Mouse (Mus musculus): ENCODE measurements at regions not wholly inside any gene's neighbourhood (a gene's known extent, or its start where the extent isn't known, plus 50 kb on each side); places are given as distances from the start of the nearest gene placed in this dataset.

- no peak overlapping the region for H3K4me2 ChIP-seq (ENCODE audit: low read depth, low read length)
- H3K9me3 ChIP-seq (ENCODE audit: control insufficient read depth, low read length) = no peaks in the 10 kb centered on the region
- no peaks in the 10 kb centered on the region for H3K27me3 ChIP-seq (ENCODE audit: control insufficient read depth, insufficient read depth, low read length)
- no peak overlapping the region for H3K27ac ChIP-seq (ENCODE audit: low read depth, low read length)
- no peaks in the 10 kb centered on the region for H3K4me1 ChIP-seq (ENCODE audit: control insufficient read depth, insufficient read depth, low read length)
- WGBS = 75% methylated on average over 9 of the region's 9 CpGs
- no peak for ATAC-seq (ENCODE audit: low read depth)
- H3K9ac ChIP-seq (replicated peaks; ENCODE audit: low read depth, low read length) = no peak overlapping the region
- H3K4me3 ChIP-seq (ENCODE audit: low read depth, low read length) = no peak overlapping the region
- H3K36me3 ChIP-seq (ENCODE audit: control insufficient read depth, insufficient read depth, low read length) = no peaks in the 10 kb centered on the region
These were observed 168.2 kb upstream of the Itga4 start for GRCm38 (mm10) chr2:79086857-79087578.

GRCm38 (mm10) chr2:79087600-79088205, 167.5 kb upstream of the Itga4 start:
- Histone ChIP-seq H3K9me3 (ENCODE audit: control insufficient read depth, low read length) (no peaks in the 10 kb centered on the region), H3K9ac (replicated peaks; ENCODE audit: low read depth, low read length) (no peak overlapping the region), H3K4me3 (ENCODE audit: low read depth, low read length) (no peak overlapping the region), H3K4me2 (ENCODE audit: low read depth, low read length) (no peak overlapping the region), H3K27me3 (ENCODE audit: control insufficient read depth, insufficient read depth, low read length) (no peaks in the 10 kb centered on the region), H3K27ac (ENCODE audit: low read depth, low read length) (no peak overlapping the region), H3K4me1 (ENCODE audit: control insufficient read depth, insufficient read depth, low read length) (no peaks in the 10 kb centered on the region), H3K36me3 (ENCODE audit: control insufficient read depth, insufficient read depth, low read length) (no peaks in the 10 kb centered on the region)
- ATAC-seq (ENCODE audit: low read depth) = no peak
- WGBS = 71% methylated on average over 9 of the region's 9 CpGs

GRCm38 (mm10) chr2:79090273-79090672, 165.0 kb upstream of the Itga4 start:
- ATAC-seq (ENCODE audit: low read depth) = no peak
- Histone ChIP-seq H3K36me3 (ENCODE audit: control insufficient read depth, insufficient read depth, low read length) (no peaks in the 10 kb centered on the region), H3K9ac (replicated peaks; ENCODE audit: low read depth, low read length) (no peak overlapping the region), H3K27me3 (ENCODE audit: control insufficient read depth, insufficient read depth, low read length) (no peaks in the 10 kb centered on the region), H3K9me3 (ENCODE audit: control insufficient read depth, low read length) (no peaks in the 10 kb centered on the region), H3K27ac (ENCODE audit: low read depth, low read length) (no peak overlapping the region), H3K4me1 (ENCODE audit: control insufficient read depth, insufficient read depth, low read length) (no peaks in the 10 kb centered on the region), H3K4me2 (ENCODE audit: low read depth, low read length) (no peak overlapping the region), H3K4me3 (ENCODE audit: low read depth, low read length) (no peak overlapping the region)
- 99% methylated on average over 2 of the region's 2 CpGs for WGBS

GRCm38 (mm10) chr2:79094298-79094697, 160.9 kb upstream of the Itga4 start:
- no peak overlapping the region for H3K27ac ChIP-seq (ENCODE audit: low read depth, low read length)
- H3K4me3 ChIP-seq (ENCODE audit: low read depth, low read length) = no peak overlapping the region
- 19% methylated on average over 1 of the region's 1 CpGs for WGBS
- H3K36me3 ChIP-seq (ENCODE audit: control insufficient read depth, insufficient read depth, low read length) = no peaks in the 10 kb centered on the region
- no peak for ATAC-seq (ENCODE audit: low read depth)
- H3K9ac ChIP-seq (replicated peaks; ENCODE audit: low read depth, low read length) = no peak overlapping the region
- H3K4me2 ChIP-seq (ENCODE audit: low read depth, low read length) = no peak overlapping the region
- H3K4me1 ChIP-seq (ENCODE audit: control insufficient read depth, insufficient read depth, low read length) = no peaks in the 10 kb centered on the region
- no peaks in the 10 kb centered on the region for H3K9me3 ChIP-seq (ENCODE audit: control insufficient read depth, low read length)
- H3K27me3 ChIP-seq (ENCODE audit: control insufficient read depth, insufficient read depth, low read length) = no peaks in the 10 kb centered on the region

- Histone ChIP-seq H3K36me3 (ENCODE audit: control insufficient read depth, insufficient read depth, low read length) (no peaks in the 10 kb centered on the region), H3K9ac (replicated peaks; ENCODE audit: low read depth, low read length) (no peak overlapping the region), H3K27me3 (ENCODE audit: control insufficient read depth, insufficient read depth, low read length) (no peaks in the 10 kb centered on the region), H3K4me1 (ENCODE audit: control insufficient read depth, insufficient read depth, low read length) (no peaks in the 10 kb centered on the region), H3K9me3 (ENCODE audit: control insufficient read depth, low read length) (no peaks in the 10 kb centered on the region), H3K4me2 (ENCODE audit: low read depth, low read length) (no peak overlapping the region), H3K27ac (ENCODE audit: low read depth, low read length) (no peak overlapping the region), H3K4me3 (ENCODE audit: low read depth, low read length) (no peak overlapping the region)
- 81% methylated on average over 3 of the region's 3 CpGs for WGBS
- ATAC-seq (ENCODE audit: low read depth) = no peak
These were observed 158.5 kb upstream of the Itga4 start for GRCm38 (mm10) chr2:79096532-79097251.

- no peak overlapping the region for H3K4me3 ChIP-seq (ENCODE audit: low read depth, low read length)
- no peak overlapping the region for H3K27ac ChIP-seq (ENCODE audit: low read depth, low read length)
- H3K27me3 ChIP-seq (ENCODE audit: control insufficient read depth, insufficient read depth, low read length) = no peaks in the 10 kb centered on the region
- no peaks in the 10 kb centered on the region for H3K9me3 ChIP-seq (ENCODE audit: control insufficient read depth, low read length)
- no peaks in the 10 kb centered on the region for H3K36me3 ChIP-seq (ENCODE audit: control insufficient read depth, insufficient read depth, low read length)
- no peak overlapping the region for H3K4me2 ChIP-seq (ENCODE audit: low read depth, low read length)
- no peak overlapping the region for H3K9ac ChIP-seq (replicated peaks; ENCODE audit: low read depth, low read length)
- ATAC-seq (ENCODE audit: low read depth) = no peak
- H3K4me1 ChIP-seq (ENCODE audit: control insufficient read depth, insufficient read depth, low read length) = no peaks in the 10 kb centered on the region
- 100% methylated on average over 1 of the region's 1 CpGs for WGBS
These were observed 155.6 kb upstream of the Itga4 start for GRCm38 (mm10) chr2:79099601-79100000.

- no peak overlapping the region for H3K4me3 ChIP-seq (ENCODE audit: low read depth, low read length)
- ATAC-seq (ENCODE audit: low read depth) = no peak
- H3K36me3 ChIP-seq (ENCODE audit: control insufficient read depth, insufficient read depth, low read length) = no peaks in the 10 kb centered on the region
- no peaks in the 10 kb centered on the region for H3K9me3 ChIP-seq (ENCODE audit: control insufficient read depth, low read length)
- no peak overlapping the region for H3K27ac ChIP-seq (ENCODE audit: low read depth, low read length)
- 72% methylated on average over 1 of the region's 1 CpGs for WGBS
- no peak overlapping the region for H3K4me2 ChIP-seq (ENCODE audit: low read depth, low read length)
- no peak overlapping the region for H3K9ac ChIP-seq (replicated peaks; ENCODE audit: low read depth, low read length)
- no peaks in the 10 kb centered on the region for H3K27me3 ChIP-seq (ENCODE audit: control insufficient read depth, insufficient read depth, low read length)
- no peaks in the 10 kb centered on the region for H3K4me1 ChIP-seq (ENCODE audit: control insufficient read depth, insufficient read depth, low read length)
These were observed 143.6 kb upstream of the Itga4 start for GRCm38 (mm10) chr2:79111673-79112072.

- Histone ChIP-seq H3K27ac (ENCODE audit: low read depth, low read length) (no peak overlapping the region), H3K4me2 (ENCODE audit: low read depth, low read length) (no peak overlapping the region), H3K36me3 (ENCODE audit: control insufficient read depth, insufficient read depth, low read length) (no peaks in the 10 kb centered on the region), H3K9me3 (ENCODE audit: control insufficient read depth, low read length) (no peaks in the 10 kb centered on the region), H3K9ac (replicated peaks; ENCODE audit: low read depth, low read length) (no peak overlapping the region), H3K4me3 (ENCODE audit: low read depth, low read length) (no peak overlapping the region), H3K4me1 (ENCODE audit: control insufficient read depth, insufficient read depth, low read length) (no peaks in the 10 kb centered on the region), H3K27me3 (ENCODE audit: control insufficient read depth, insufficient read depth, low read length) (no peaks in the 10 kb centered on the region)
- ATAC-seq (ENCODE audit: low read depth) = no peak
- WGBS = 90% methylated on average over 1 of the region's 1 CpGs
These were observed 143.2 kb upstream of the Itga4 start for GRCm38 (mm10) chr2:79112076-79112475.
